Mouse (Mus musculus) heart, adult 2 months (tissue): ENCODE measurements around the gene Slc5a11.

Source experiments
- CTCF ChIP-seq: fragments of 200-600 bp; IDR thresholded peaks from 2 replicates; pipeline ENCODE4 v1.8.1; 2022; ENCODE audit warnings: antibody characterized with exemption, mild to moderate bottlenecking, moderate library complexity
- POLR2A ChIP-seq: fragments of 200-500 bp; IDR thresholded peaks from 2 replicates; pipeline ENCODE4 v1.6.1; 2011; ENCODE audit warnings: mild to moderate bottlenecking, low read depth, low read length, control low read depth; ENCODE audit not compliant: insufficient read depth

- TF ChIP-seq CTCF (no peak), POLR2A (no peak)
Measured at GRCm38 (mm10) chr7:123184891-123185290, 29.7 kb upstream of the Slc5a11 start.
